In the genomic region with DNA sequence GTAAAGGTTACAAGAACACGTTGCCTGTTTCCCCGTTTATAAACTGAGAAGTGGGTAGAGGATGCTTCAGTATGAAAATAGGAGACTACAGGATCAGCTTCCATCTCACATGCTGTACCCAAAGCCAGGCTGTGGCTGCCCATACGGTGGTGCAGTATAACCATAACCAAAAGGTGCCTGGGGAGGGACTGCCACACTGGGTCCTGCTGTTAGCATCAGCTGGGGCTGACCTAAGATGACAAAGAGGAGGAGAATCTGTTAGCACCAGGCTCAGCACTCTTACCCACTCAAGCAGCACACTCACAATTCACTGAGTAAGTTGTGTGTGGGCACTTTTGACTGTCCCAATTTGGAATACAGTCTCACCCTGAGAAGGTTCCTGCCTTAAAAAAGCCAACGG, we compare ENCODE assay signal across 35 mouse cellular contexts.
"Had no signal": no experiment of that assay in that cellular context is flagged by ENCODE, and none has a peak within 500 bp of the region (broad histone marks: within the 10 kb centered on the region; RNA-seq: fewer than 3 reads in every experiment).

No protein-coding gene starts in this region.

- H3K4me3 ChIP-seq: heart, embryonic 12.5 days; heart, embryonic 13.5 days; heart, embryonic 15.5 days; hindbrain, embryonic 10.5 days; hindbrain, embryonic 12.5 days; hindbrain, embryonic 13.5 days; hindbrain, embryonic 15.5 days; intestine, embryonic 15.5 days; kidney, embryonic 15.5 days; layer of hippocampus, adult 2 months; left cerebral cortex, adult 2 months had no signal

- H3K9ac ChIP-seq: heart, embryonic 12.5 days; heart, embryonic 13.5 days; heart, embryonic 15.5 days; hindbrain, embryonic 12.5 days; hindbrain, embryonic 13.5 days; hindbrain, embryonic 14.5 days; hindbrain, embryonic 15.5 days; intestine, embryonic 15.5 days; kidney, embryonic 15.5 days had no signal

- ATAC-seq: hindbrain, embryonic 16.5 days; hindbrain, postnatal 0 days; inflammation-experienced regulatory T-cells, adult 6 months; intestine, embryonic 15.5 days; intestine, embryonic 16.5 days; intestine, postnatal 0 days had no signal

- H3K9me3 ChIP-seq: heart, embryonic 12.5 days; heart, embryonic 13.5 days; heart, embryonic 15.5 days; hindbrain, embryonic 10.5 days; hindbrain, embryonic 12.5 days; hindbrain, embryonic 13.5 days; hindbrain, embryonic 15.5 days; intestine, embryonic 15.5 days; kidney, embryonic 15.5 days had no signal

- H3K27ac ChIP-seq: heart, embryonic 13.5 days; heart, embryonic 15.5 days; hindbrain, embryonic 10.5 days; hindbrain, embryonic 12.5 days; hindbrain, embryonic 13.5 days; hindbrain, embryonic 14.5 days; hindbrain, embryonic 15.5 days; hindbrain, postnatal 0 days; intestine, embryonic 15.5 days; kidney, embryonic 15.5 days; kidney, postnatal 0 days; layer of hippocampus, adult 2 months; left cerebral cortex, adult 2 months had no signal

- H3K4me2 ChIP-seq: heart, embryonic 11.5 days; heart, embryonic 12.5 days; heart, embryonic 13.5 days; heart, embryonic 15.5 days; hindbrain, embryonic 12.5 days; hindbrain, embryonic 13.5 days; hindbrain, embryonic 14.5 days; hindbrain, embryonic 15.5 days; intestine, embryonic 15.5 days; kidney, embryonic 15.5 days had no signal

- H3K4me1 ChIP-seq: heart, embryonic 12.5 days; heart, embryonic 13.5 days; heart, embryonic 15.5 days; hindbrain, embryonic 10.5 days; hindbrain, embryonic 12.5 days; hindbrain, embryonic 13.5 days; hindbrain, embryonic 15.5 days; intestine, embryonic 15.5 days; kidney, embryonic 15.5 days had no signal

- H3K27me3 ChIP-seq: heart, embryonic 12.5 days; heart, embryonic 13.5 days; heart, embryonic 15.5 days; hindbrain, embryonic 12.5 days; hindbrain, embryonic 13.5 days; hindbrain, embryonic 15.5 days; intestine, embryonic 15.5 days; kidney, embryonic 15.5 days had no signal

- DNase-seq: heart, postnatal 10 days; heart, postnatal 14 days; heart, postnatal 36 days; heart, postnatal 4 days; kidney, adult 11 months; kidney, adult 18-20 months; kidney, adult 2 months; kidney, adult 8-10 months; kidney, adult 9 months; kidney, postnatal 10 days; kidney, postnatal 14 days; kidney, postnatal 25 days; kidney, postnatal 36 days; kidney, postnatal 4 days; layer of hippocampus, adult 9-11 months; layer of hippocampus, postnatal 36 days had no signal
